Mouse (Mus musculus) cerebellum, postnatal 36 days (tissue): Measurements from ENCODE around the gene Yipf1.
A peak's percentile ranks its signal among the peaks of the same experiment; 100 is the strongest.

ENCODE experiments used
- DNase-seq, 2 experiments: peaks; one replicate each; pipeline ENCODE4 v3.0.0; 2021 to 2022; ENCODE audit warnings: mixed read lengths in 2 of 2

The Yipf1 gene

GRCm38 (mm10) chr4:107378954-107379353 lies 64.8 kb downstream of the Yipf1 start:
- DNase-seq = no peak

GRCm38 (mm10) chr4:107380871-107381270 lies 66.7 kb downstream of the Yipf1 start:
- no peak for DNase-seq

- DNase-seq = peak; percentile 38
These were observed 72.9 kb downstream of the Yipf1 start for GRCm38 (mm10) chr4:107387038-107387437.

GRCm38 (mm10) chr4:107387465-107387864 lies 73.3 kb downstream of the Yipf1 start:
- DNase-seq = no peak

- no peak for DNase-seq
These were observed 74.1 kb downstream of the Yipf1 start for GRCm38 (mm10) chr4:107388291-107388690.

GRCm38 (mm10) chr4:107389345-107389744 lies 75.2 kb downstream of the Yipf1 start:
- DNase-seq = no peak

GRCm38 (mm10) chr4:107393771-107394170 lies 79.6 kb downstream of the Yipf1 start:
- no peak for DNase-seq
